Mouse (Mus musculus) liver, adult 2 months (tissue): ENCODE results near the gene Ptgs1.

Source experiments
- CTCF ChIP-seq: fragments of 200-500 bp; IDR thresholded peaks from 2 replicates; pipeline ENCODE4 v1.5.1; 2011; ENCODE audit warnings: low read depth, low read length, control low read depth
- POLR2A ChIP-seq: fragments of 200-500 bp; IDR thresholded peaks from 2 replicates; pipeline ENCODE4 v1.6.1; 2011; ENCODE audit warnings: low read length, control low read depth; ENCODE audit not compliant: insufficient read depth; ENCODE audit errors: extremely low read depth

GRCm38 (mm10) chr2:36243892-36244309 lies 13.7 kb downstream of the Ptgs1 start:
- TF ChIP-seq POLR2A (no peak), CTCF (no peak)
